Mouse (Mus musculus) hindbrain, embryonic 16.5 days (tissue): Measurements from ENCODE around the gene Gm6509. TPM values are rescaled to one million over a fixed set of nuclear protein-coding genes. Genes with fewer than 3 reads are reported as not detected.
"Not testable (repeated sequence)": the region's sequence is repeated elsewhere in the genome, so short reads cannot be mapped to it uniquely, and the experiment has no call there.

Source experiments
- ATAC-seq: fragments of 200-750 bp; cut with Nextera tagmentation; 2 replicates; pipeline ENCODE4 v1.8.0; 2017; ENCODE audit warnings: moderate TSS enrichment, moderate library complexity
- H3K27ac ChIP-seq: fragments of 300-500 bp; sonication (generic); 2 replicates; pipeline ENCODE4 v1.5.1; 2014; ENCODE audit warnings: low read depth, mild to moderate bottlenecking, control low read depth, low read length, moderate library complexity
- H3K27me3 ChIP-seq: fragments of 300-500 bp; sonication (generic); replicated peaks from 2 replicates; pipeline ENCODE4 v1.6.1; 2014; ENCODE audit warnings: low read length; ENCODE audit not compliant: control insufficient read depth, insufficient read depth
- H3K36me3 ChIP-seq: fragments of 300-500 bp; sonication (generic); 2 replicates; pipeline ENCODE4 v1.6.1; 2014; ENCODE audit warnings: mild to moderate bottlenecking, low read length, moderate library complexity, mixed read lengths; ENCODE audit not compliant: control insufficient read depth, insufficient read depth
- H3K4me1 ChIP-seq: fragments of 300-500 bp; sonication (generic); 2 replicates; pipeline ENCODE4 v1.6.1; 2014; ENCODE audit warnings: low read depth, low read length; ENCODE audit not compliant: control insufficient read depth, insufficient read depth
- H3K4me2 ChIP-seq: fragments of 300-500 bp; sonication (generic); 2 replicates; pipeline ENCODE4 v1.6.1; 2014; ENCODE audit warnings: mild to moderate bottlenecking, low read length, control low read depth, moderate library complexity
- H3K4me3 ChIP-seq: fragments of 300-500 bp; sonication (generic); 2 replicates; pipeline ENCODE4 v1.5.1; 2014; ENCODE audit warnings: mild to moderate bottlenecking, low read length, control low read depth, moderate library complexity
- H3K9ac ChIP-seq: fragments of 300-500 bp; sonication (generic); 2 replicates; pipeline ENCODE4 v1.6.1; 2014; ENCODE audit warnings: low read depth, mild to moderate bottlenecking, control low read depth, low read length, moderate library complexity
- H3K9me3 ChIP-seq: fragments of 300-500 bp; sonication (generic); 2 replicates; pipeline ENCODE4 v1.6.1; 2014; ENCODE audit warnings: mild to moderate bottlenecking, low read length, moderate library complexity; ENCODE audit not compliant: control insufficient read depth
- WGBS: fragments of 180-500 bp; shearing (Covaris S2); extraction: QIAGEN DNeasy Blood & Tissue Kit; methylation state at CpG from one replicate; pipeline ENCODE4 v1.1.7; 2014; 5-methylcytosine and 5-hydroxymethylcytosine counted together
- polyA plus RNA-seq: library from polyadenylated mRNA; unstranded; fragments of >200 nt; fragmentation: Nextera tagmentation; extraction: Ambion mirVana; gene quantifications from 2 replicates; pipeline ENCODE4 v1.2.1, GENCODE M21; 2015

The Gm6509 gene
- polyA plus RNA-seq, result not detected in 2 replicates

GRCm38 (mm10) chr5:94623679-94624078, at the start of gene Gm6509:
TSS of gene Gm6509 (plus strand) at chr5:94623979.
- not testable (repeated sequence) for H3K27ac ChIP-seq, H3K4me3 ChIP-seq, H3K36me3 ChIP-seq, H3K4me2 ChIP-seq, H3K27me3 ChIP-seq, ATAC-seq, H3K4me1 ChIP-seq, H3K9me3 ChIP-seq, H3K9ac ChIP-seq
- WGBS, result no CpG with 5 or more reads among the region's 2 CpGs

GRCm38 (mm10) chr5:94616242-94616641, 7.5 kb upstream of the Gm6509 start, which contains the start of gene Gm3147:
TSS of gene Gm3147 (minus strand) at chr5:94616342.
- not testable (repeated sequence) for H3K4me3 ChIP-seq, H3K4me2 ChIP-seq, H3K9ac ChIP-seq, H3K27ac ChIP-seq, H3K27me3 ChIP-seq, ATAC-seq, H3K9me3 ChIP-seq, H3K36me3 ChIP-seq, H3K4me1 ChIP-seq
- no CpG with 5 or more reads among the region's 1 CpGs for WGBS

GRCm38 (mm10) chr5:94648082-94648481, 24.3 kb downstream of the Gm6509 start, which contains the start of gene Gm6205:
TSS of gene Gm6205 (plus strand) at chr5:94648382.
- not testable (repeated sequence) for H3K9ac ChIP-seq, H3K4me2 ChIP-seq, H3K27me3 ChIP-seq, H3K4me3 ChIP-seq, ATAC-seq, H3K36me3 ChIP-seq, H3K9me3 ChIP-seq, H3K4me1 ChIP-seq, H3K27ac ChIP-seq
- no CpG with 5 or more reads among the region's 2 CpGs for WGBS

Other genes with a start within 250 kb of the Gm6509 start
- not detected in 2 replicates for gene Gm7682, start 178.2 kb upstream of the Gm6509 start, polyA plus RNA-seq
- gene Gm3139, start 97.7 kb upstream of the Gm6509 start, polyA plus RNA-seq, result not detected in 2 replicates
- not detected in 2 replicates for gene Gm3147, start 7.6 kb upstream of the Gm6509 start, polyA plus RNA-seq
- not detected in 2 replicates for gene Gm6205, start 24.4 kb downstream of the Gm6509 start, polyA plus RNA-seq
- not detected in 2 replicates for gene Gm3183, start 241.5 kb downstream of the Gm6509 start, polyA plus RNA-seq